Mouse (Mus musculus): ENCODE measurements around the gene Ttll4. TPM values are rescaled to one million over a fixed set of nuclear protein-coding genes. Genes with fewer than 3 reads are reported as not detected.

The Ttll4 gene
- polyA plus RNA-seq, 2 experiments: 6.2 to 6.5 TPM

DNA sequence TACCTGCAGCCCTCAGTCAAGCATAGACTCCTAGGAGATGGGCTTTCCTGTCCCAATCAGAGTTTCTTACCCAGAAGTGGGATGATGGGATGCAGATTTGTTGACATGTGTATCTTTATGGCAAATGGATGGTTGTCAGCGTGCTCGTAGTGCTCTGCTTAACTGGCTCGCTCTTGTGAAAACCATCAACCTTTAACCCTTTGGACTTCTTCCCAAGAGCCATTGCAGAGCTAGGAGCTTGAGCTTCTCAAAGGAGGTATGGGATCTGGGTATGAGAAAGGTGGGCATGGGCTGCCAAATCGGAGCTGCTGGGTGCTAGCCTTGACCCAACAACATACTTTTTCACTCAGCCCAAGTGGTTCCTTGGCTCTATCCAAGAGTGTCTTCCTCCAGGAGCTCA lies 34.3 kb downstream of the Ttll4 start:
- no peak overlapping the region for H3K9ac ChIP-seq (replicated peaks)
- peaks cover 0 to 5% of the 10 kb centered on the region in 2 experiments; a peak in 1 of 4 replicates for H3K4me1 ChIP-seq (replicated peaks; ENCODE audit: control insufficient read depth in 2 of 2, insufficient read depth in 2 of 2, low read length in 1 of 2)
- H3K27me3 ChIP-seq (ENCODE audit: control insufficient read depth, insufficient read depth, low read length): no peaks in the 10 kb centered on the region
- DNase-seq (ENCODE audit: low read depth in 3 of 3, low spot score in 3 of 3) (no peak), ATAC-seq (ENCODE audit: insufficient read depth) (no peak)
- H3K4me2 ChIP-seq (ENCODE audit: low read depth): no peak overlapping the region
- H3K9me3 ChIP-seq (ENCODE audit: control insufficient read depth, low read length): no peaks in the 10 kb centered on the region
- 70% methylated on average over 4 of the region's 4 CpGs for WGBS (ENCODE audit: insufficient replicate concordance)
- TF ChIP-seq EP300 (IDR thresholded peaks at IDR 0.05; ENCODE audit: low read depth) (no peak), CTCF (IDR thresholded peaks at IDR 0.05; ENCODE audit: low read depth) (no peak)
- H3K27ac ChIP-seq: no peak overlapping the region
- H3K36me3 ChIP-seq (replicated peaks; ENCODE audit: control insufficient read depth, insufficient read depth, low read depth): peaks cover 11% of the 10 kb centered on the region
- H3K4me3 ChIP-seq (ENCODE audit: insufficient read depth in 1 of 2, low read depth in 2 of 2, low read length in 2 of 2): no peak overlapping the region

DNA sequence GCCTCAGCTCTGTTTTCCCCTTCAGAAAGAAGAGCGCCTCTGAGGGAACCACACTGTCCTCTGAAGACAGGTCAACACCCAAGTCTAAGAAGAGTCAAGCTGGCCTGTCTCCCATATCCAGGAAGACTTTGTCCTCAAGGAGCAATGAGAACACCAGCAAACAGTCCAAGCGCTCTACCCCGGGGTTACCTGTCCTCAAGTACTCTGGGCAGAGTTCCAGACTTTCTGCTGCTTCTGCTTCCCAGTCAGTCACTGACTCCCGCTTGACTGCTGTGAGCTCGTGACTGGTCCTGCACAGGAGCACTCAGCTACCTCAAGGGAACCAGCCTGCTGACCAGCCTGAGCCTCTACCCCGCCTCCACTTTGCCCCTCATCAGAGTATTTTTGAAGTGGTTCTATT lies 35.9 kb downstream of the Ttll4 start:
- peaks cover 0 to 5% of the 10 kb centered on the region in 2 experiments; a peak in 1 of 4 replicates for H3K4me1 ChIP-seq (replicated peaks; ENCODE audit: control insufficient read depth in 2 of 2, insufficient read depth in 2 of 2, low read length in 1 of 2)
- H3K9me3 ChIP-seq (ENCODE audit: control insufficient read depth, low read length): no peaks in the 10 kb centered on the region
- no peaks in the 10 kb centered on the region for H3K27me3 ChIP-seq (ENCODE audit: control insufficient read depth, insufficient read depth, low read length)
- peaks cover 11% of the 10 kb centered on the region for H3K36me3 ChIP-seq (replicated peaks; ENCODE audit: control insufficient read depth, insufficient read depth, low read depth)
- ATAC-seq (ENCODE audit: insufficient read depth) (no peak), DNase-seq (ENCODE audit: low read depth in 3 of 3, low spot score in 3 of 3) (no peak)
- TF ChIP-seq EP300 (IDR thresholded peaks at IDR 0.05; ENCODE audit: low read depth) (no peak), CTCF (IDR thresholded peaks at IDR 0.05; ENCODE audit: low read depth) (no peak)
- no peak overlapping the region for H3K4me3 ChIP-seq (ENCODE audit: insufficient read depth in 1 of 2, low read depth in 2 of 2, low read length in 2 of 2)
- 85% methylated on average over 6 of the region's 6 CpGs for WGBS (ENCODE audit: insufficient replicate concordance)
- H3K9ac ChIP-seq (replicated peaks): no peak overlapping the region
- no peak overlapping the region for H3K27ac ChIP-seq
- H3K4me2 ChIP-seq (ENCODE audit: low read depth): no peak overlapping the region

DNA sequence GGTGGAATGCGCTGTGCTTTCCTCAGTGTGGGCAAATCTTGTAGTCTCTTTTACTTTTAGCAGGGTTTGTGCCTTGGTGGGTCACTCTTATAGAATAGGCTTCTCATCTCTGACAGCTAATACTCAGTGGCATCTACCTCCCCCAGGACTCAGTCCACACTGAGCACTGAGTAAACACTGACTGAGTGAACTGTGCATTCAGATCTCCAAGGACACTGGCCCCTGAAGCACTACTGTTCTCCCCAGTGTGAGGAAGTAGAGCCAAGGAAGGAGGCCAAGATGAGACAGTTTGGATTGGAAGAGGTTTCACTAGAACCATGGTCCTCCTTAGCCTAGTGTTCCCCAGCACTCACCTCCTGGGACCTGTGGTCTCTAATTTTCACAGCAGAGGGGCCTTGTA lies 36.8 kb downstream of the Ttll4 start:
- no peaks in the 10 kb centered on the region for H3K9me3 ChIP-seq (ENCODE audit: control insufficient read depth, low read length)
- ATAC-seq (ENCODE audit: insufficient read depth): no peak
- no peaks in the 10 kb centered on the region for H3K27me3 ChIP-seq (ENCODE audit: control insufficient read depth, insufficient read depth, low read length)
- TF ChIP-seq CTCF (IDR thresholded peaks at IDR 0.05; ENCODE audit: low read depth): no peak
- TF ChIP-seq EP300 (IDR thresholded peaks at IDR 0.05; ENCODE audit: low read depth): no peak
- H3K27ac ChIP-seq: no peak overlapping the region
- H3K9ac ChIP-seq (replicated peaks): no peak overlapping the region
- peaks cover 11% of the 10 kb centered on the region for H3K36me3 ChIP-seq (replicated peaks; ENCODE audit: control insufficient read depth, insufficient read depth, low read depth)
- no peak for DNase-seq (ENCODE audit: low read depth in 3 of 3, low spot score in 3 of 3)
- H3K4me3 ChIP-seq (ENCODE audit: insufficient read depth in 1 of 2, low read depth in 2 of 2, low read length in 2 of 2): no peak overlapping the region
- WGBS (ENCODE audit: insufficient replicate concordance): 90% methylated on average over 1 of the region's 1 CpGs
- peaks cover 0 to 5% of the 10 kb centered on the region in 2 experiments; a peak in 1 of 4 replicates for H3K4me1 ChIP-seq (replicated peaks; ENCODE audit: control insufficient read depth in 2 of 2, insufficient read depth in 2 of 2, low read length in 1 of 2)
- H3K4me2 ChIP-seq (ENCODE audit: low read depth): no peak overlapping the region

DNA sequence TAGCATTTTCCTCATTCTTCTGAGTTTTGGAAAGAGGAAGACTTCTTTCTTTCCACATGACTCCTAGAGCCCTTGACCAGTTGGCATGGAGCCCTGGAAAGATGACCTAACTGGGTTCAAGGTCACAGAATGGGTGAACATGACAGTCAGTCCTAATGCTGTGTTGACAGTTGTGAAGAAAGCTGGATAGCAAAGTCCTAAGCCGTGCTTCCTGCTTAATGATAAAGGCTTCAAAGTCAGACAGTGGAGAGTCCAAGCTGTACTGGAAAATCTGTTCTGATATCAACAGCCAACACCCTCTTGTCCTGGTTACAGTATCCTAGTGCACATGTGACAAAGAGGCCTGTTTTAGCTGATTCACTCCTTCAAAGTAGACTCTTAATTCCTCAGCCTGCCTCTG lies 37.2 kb downstream of the Ttll4 start:
- no peak overlapping the region for H3K27ac ChIP-seq
- H3K9ac ChIP-seq (replicated peaks): no peak overlapping the region
- H3K27me3 ChIP-seq (ENCODE audit: control insufficient read depth, insufficient read depth, low read length): no peaks in the 10 kb centered on the region
- no peak for TF ChIP-seq CTCF (IDR thresholded peaks at IDR 0.05; ENCODE audit: low read depth)
- TF ChIP-seq EP300 (IDR thresholded peaks at IDR 0.05; ENCODE audit: low read depth): no peak
- no peaks in the 10 kb centered on the region for H3K9me3 ChIP-seq (ENCODE audit: control insufficient read depth, low read length)
- no peak overlapping the region for H3K4me2 ChIP-seq (ENCODE audit: low read depth)
- peaks cover 0 to 5% of the 10 kb centered on the region in 2 experiments; a peak in 1 of 4 replicates for H3K4me1 ChIP-seq (replicated peaks; ENCODE audit: control insufficient read depth in 2 of 2, insufficient read depth in 2 of 2, low read length in 1 of 2)
- no peak overlapping the region for H3K4me3 ChIP-seq (ENCODE audit: insufficient read depth in 1 of 2, low read depth in 2 of 2, low read length in 2 of 2)
- no peak for DNase-seq (ENCODE audit: low read depth in 3 of 3, low spot score in 3 of 3)
- WGBS (ENCODE audit: insufficient replicate concordance): 33% methylated on average over 1 of the region's 1 CpGs
- ATAC-seq (ENCODE audit: insufficient read depth): 0 out of 2 replicates have a peak, but pooled peaks have one; percentile 26
- peaks cover 11% of the 10 kb centered on the region for H3K36me3 ChIP-seq (replicated peaks; ENCODE audit: control insufficient read depth, insufficient read depth, low read depth)

DNA sequence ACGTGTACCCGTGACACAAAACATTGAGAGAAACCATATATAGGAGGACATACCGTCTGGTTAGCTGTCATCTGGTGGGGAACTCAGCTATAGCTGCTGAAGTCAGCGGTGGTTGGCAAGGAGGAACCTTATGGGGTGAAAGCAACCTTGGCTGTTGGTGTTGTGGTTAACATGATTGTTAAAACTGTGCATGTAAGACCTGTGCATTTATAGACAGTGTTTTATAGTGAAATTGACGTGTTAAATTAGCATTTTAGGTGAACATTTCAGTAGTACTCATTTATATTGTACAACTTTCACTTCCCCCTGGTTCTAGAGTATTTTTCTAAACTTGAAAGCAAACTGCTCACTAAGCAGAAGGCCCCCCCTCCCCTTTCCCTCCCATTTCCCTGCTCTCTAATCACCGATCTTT lies 40.6 kb downstream of the Ttll4 start:
- Histone ChIP-seq H3K9me3 (ENCODE audit: control insufficient read depth, low read length) (no peaks in the 10 kb centered on the region), H3K36me3 (replicated peaks; ENCODE audit: control insufficient read depth, insufficient read depth, low read depth) (peaks cover 9% of the 10 kb centered on the region), H3K9ac (replicated peaks) (no peak overlapping the region), H3K4me1 (replicated peaks; ENCODE audit: control insufficient read depth in 2 of 2, insufficient read depth in 2 of 2, low read length in 1 of 2) (peaks cover 0 to 5% of the 10 kb centered on the region in 2 experiments; a peak in 1 of 4 replicates), H3K27me3 (ENCODE audit: control insufficient read depth, insufficient read depth, low read length) (no peaks in the 10 kb centered on the region), H3K27ac (no peak overlapping the region), H3K4me2 (ENCODE audit: low read depth) (no peak overlapping the region), H3K4me3 (ENCODE audit: insufficient read depth in 1 of 2, low read depth in 2 of 2, low read length in 2 of 2) (no peak overlapping the region)
- no peak for ATAC-seq (ENCODE audit: insufficient read depth)
- TF ChIP-seq CTCF (IDR thresholded peaks at IDR 0.05; ENCODE audit: low read depth): no peak
- no peak for TF ChIP-seq EP300 (IDR thresholded peaks at IDR 0.05; ENCODE audit: low read depth)
- WGBS (ENCODE audit: insufficient replicate concordance): 68% methylated on average over 6 of the region's 6 CpGs
- no peak for DNase-seq (ENCODE audit: low read depth in 3 of 3, low spot score in 3 of 3)

Data from liver, embryonic 14.5 days (tissue).